Mouse (Mus musculus): Measurements from ENCODE around the gene Gm6525.

GRCm38 (mm10) chr3:84175337-84176315, 1.7 kb downstream of the Gm6525 start:
- TF ChIP-seq POLR2A (IDR thresholded peaks at IDR 0.05; ENCODE audit: insufficient read length, low read depth), result no peak
- no peak for TF ChIP-seq MYOG (IDR thresholded peaks at IDR 0.05; ENCODE audit: control insufficient read depth in 1 of 3, insufficient read depth in 1 of 3, insufficient read length in 2 of 3, low read depth in 2 of 3)
- no peak for TF ChIP-seq USF1 (IDR thresholded peaks at IDR 0.05; ENCODE audit: low read depth)

Data from myocyte (in vitro differentiated cells).